Mouse (Mus musculus) bone marrow macrophage, adult 2 months (primary cell): Measurements from ENCODE around the gene Mad2l2. TPM values are rescaled to one million over a fixed set of nuclear protein-coding genes. Genes with fewer than 3 reads are reported as not detected.
"Not testable (repeated sequence)": the region's sequence is repeated elsewhere in the genome, so short reads cannot be mapped to it uniquely, and the experiment has no call there.

ENCODE experiments used
- H3K27ac ChIP-seq: 2 replicates; pipeline ENCODE4 v1.5.1; 2012; ENCODE audit warnings: low read depth, low read length; ENCODE audit not compliant: insufficient read depth
- H3K4me1 ChIP-seq: 2 replicates; pipeline ENCODE4 v1.6.1; 2012; ENCODE audit warnings: low read length; ENCODE audit not compliant: control insufficient read depth, insufficient read depth
- H3K4me3 ChIP-seq: 2 replicates; pipeline ENCODE4 v1.5.1; 2012; ENCODE audit warnings: mild to moderate bottlenecking, low read length, moderate library complexity; ENCODE audit not compliant: insufficient read depth
- CTCF ChIP-seq: IDR thresholded peaks from 2 replicates; pipeline ENCODE4 v1.5.1; 2012; ENCODE audit warnings: low read depth, mild to moderate bottlenecking, low read length, moderate library complexity
- POLR2A ChIP-seq: IDR thresholded peaks from 2 replicates; pipeline ENCODE4 v1.6.1; 2012; ENCODE audit warnings: mild to moderate bottlenecking, low read depth, low read length, borderline replicate concordance
- polyA plus RNA-seq: library from polyadenylated mRNA; stranded (reverse); fragments of >200 nt; gene quantifications from 2 replicates; pipeline ENCODE4 v1.2.4, GENCODE M21; 2012; ENCODE audit not compliant: missing spikeins, insufficient read depth, insufficient read length

Mad2l2 gene
- polyA plus RNA-seq, 1 experiment, result 30.6 TPM

GRCm38 (mm10) chr4:148107621-148108291 is 22.4 kb upstream of the Mad2l2 start:
- Histone ChIP-seq H3K27ac (no peak overlapping the region), H3K4me1 (no peaks in the 10 kb centered on the region), H3K4me3 (no peak overlapping the region)
- TF ChIP-seq CTCF (no peak), POLR2A (no peak)

DNA sequence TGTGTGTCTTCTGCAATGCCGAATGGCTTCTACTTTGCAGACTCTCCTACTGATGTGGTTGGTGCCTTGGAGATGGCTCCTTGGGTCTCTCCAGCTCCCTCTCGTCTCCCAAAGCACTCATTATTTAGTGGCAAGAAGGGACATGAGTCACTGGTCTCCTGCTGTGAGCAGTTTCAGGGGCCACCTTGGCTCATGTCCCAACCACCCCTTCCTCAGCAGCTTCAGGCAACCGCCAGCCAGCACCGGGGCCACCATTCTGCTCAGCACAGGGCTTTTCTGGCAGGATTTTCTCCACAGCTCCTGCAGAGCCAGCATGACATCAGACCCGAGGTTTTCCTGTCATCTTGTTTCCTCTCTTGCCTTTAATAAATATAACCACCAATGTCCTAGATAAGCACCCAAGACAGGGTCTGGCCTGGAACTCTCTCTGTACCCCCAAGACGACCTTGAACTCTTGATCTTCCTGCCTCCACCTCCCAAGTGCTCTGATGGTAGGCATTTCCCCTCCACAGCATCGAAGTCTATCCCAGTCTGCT is 21.6 kb upstream of the Mad2l2 start:
- no peak overlapping the region for H3K4me3 ChIP-seq
- H3K4me1 ChIP-seq, result no peaks in the 10 kb centered on the region
- H3K27ac ChIP-seq, result no peak overlapping the region
- TF ChIP-seq CTCF, result no peak
- no peak for TF ChIP-seq POLR2A

DNA sequence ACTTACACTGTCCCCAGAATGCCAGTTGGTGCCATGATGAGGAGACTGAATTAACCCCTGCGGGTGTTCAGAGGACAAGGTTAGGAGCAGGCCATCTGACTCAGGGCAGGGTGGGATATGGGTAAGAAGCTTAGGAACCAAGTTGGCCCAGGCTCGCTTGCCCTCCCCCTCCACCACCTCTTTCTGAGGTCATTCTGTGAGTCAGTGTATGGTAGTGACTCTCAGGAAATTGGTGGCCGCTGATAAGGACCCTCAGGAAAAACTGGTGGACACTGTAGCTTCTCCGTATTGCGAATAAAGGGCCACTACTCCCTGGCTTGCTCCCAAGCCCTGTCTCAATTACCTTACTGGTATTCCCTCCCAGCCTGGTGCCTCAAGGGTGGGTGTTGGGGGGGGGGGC is 21.0 kb upstream of the Mad2l2 start:
- Histone ChIP-seq H3K27ac (no peak overlapping the region), H3K4me3 (no peak overlapping the region), H3K4me1 (no peaks in the 10 kb centered on the region)
- TF ChIP-seq CTCF, result no peak
- no peak for TF ChIP-seq POLR2A

DNA sequence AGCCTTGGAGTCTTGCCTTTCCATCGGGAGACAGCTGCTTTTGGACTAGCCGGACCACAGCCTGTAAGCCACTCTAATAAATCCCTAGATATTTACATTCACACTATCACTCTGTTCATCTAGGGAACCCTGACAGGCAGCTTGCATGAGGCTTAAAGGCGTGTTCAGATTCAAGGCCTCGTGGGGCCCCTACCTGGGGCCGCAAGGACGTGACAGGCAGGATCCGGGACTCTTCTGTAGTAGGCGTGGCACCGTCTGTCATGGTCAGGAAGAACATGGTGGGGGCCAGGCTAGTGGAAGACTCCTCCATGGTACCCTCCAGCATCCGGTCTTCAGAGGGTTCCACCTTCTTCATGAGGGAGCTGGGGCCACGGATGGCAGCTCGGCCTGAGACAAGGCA is 17.7 kb upstream of the Mad2l2 start:
- H3K4me1 ChIP-seq, result no peaks in the 10 kb centered on the region
- TF ChIP-seq POLR2A (no peak), CTCF (no peak)
- no peak overlapping the region for H3K4me3 ChIP-seq
- H3K27ac ChIP-seq, result no peak overlapping the region

DNA sequence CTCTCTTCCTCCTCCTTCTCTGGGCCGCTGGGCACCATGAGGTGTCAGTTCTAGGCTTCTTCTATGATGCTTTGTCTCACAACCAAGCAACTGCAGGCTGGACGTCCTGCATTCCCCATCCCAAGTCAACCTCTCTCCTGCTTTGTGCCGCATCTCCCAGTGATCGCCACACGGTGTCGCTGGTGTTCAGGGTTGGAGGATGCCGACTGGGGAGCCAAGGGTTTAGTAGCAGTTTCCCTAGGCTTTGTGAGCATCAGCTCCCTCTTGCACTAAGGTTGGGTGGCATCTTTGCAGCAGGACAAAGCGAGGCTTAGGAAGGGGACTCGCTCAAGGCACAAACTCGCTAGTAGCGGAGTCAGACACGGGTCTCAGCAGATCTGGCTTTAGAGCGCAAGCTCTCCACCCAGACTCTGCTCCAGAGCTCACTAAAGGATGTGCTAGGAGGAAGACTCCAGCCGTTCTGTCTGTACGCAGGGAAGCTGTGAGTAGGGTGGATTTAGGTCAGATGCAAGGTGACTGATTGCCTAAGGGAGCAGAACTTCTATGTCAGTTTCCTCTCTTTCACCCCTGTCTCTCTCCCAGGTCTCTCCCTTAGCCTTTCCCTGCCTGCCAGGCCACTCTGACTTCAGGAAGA is 15.3 kb upstream of the Mad2l2 start:
- Histone ChIP-seq H3K27ac (no peak overlapping the region), H3K4me3 (no peak overlapping the region), H3K4me1 (no peaks in the 10 kb centered on the region)
- TF ChIP-seq CTCF (peak; percentile 82), POLR2A (no peak)

DNA sequence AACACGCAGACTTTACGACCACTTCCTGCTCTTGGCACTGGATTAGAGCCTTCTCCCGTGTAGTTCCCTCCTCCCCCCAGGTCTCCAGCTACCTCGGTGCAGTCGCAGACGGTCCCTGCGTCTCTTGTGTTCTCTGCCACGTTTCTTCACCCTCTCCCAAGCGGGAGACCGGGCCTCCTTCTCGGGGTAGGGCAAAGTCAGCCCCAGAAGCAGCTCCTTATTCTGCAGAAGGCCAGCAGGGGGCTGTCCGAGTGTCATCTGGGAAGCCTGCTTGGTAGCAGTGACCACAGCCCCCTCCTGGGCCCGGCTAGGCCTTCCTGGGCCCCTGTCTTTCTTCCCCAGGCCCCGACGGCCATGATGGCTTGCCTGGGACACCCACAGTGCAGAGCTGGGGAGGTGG is 14.7 kb upstream of the Mad2l2 start:
- H3K4me1 ChIP-seq, result no peaks in the 10 kb centered on the region
- H3K27ac ChIP-seq, result no peak overlapping the region
- H3K4me3 ChIP-seq, result no peak overlapping the region
- TF ChIP-seq CTCF (peak; percentile 30; the same call in 1 of the 2 replicates), POLR2A (no peak)

DNA sequence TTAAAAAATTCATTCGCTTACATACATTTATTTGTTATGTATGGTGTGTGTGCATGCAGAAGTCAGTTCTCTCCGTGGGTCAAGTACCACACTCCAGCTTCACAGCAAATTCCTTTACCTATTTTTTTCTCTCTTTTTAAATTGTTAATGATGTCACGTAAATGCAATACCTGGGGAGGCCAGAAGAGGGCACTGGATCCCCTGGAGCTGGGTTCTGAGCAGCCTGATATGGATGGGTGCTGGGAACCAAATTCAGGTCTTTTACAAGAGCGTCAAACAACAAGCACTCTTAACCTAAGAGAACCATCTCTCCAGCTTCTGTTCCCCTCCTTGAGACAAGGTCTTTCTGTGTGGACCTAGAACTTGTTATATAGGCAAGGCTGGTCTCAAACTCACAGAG is 13.5 kb upstream of the Mad2l2 start:
- H3K27ac ChIP-seq, result no peak overlapping the region
- no peaks in the 10 kb centered on the region for H3K4me1 ChIP-seq
- no peak overlapping the region for H3K4me3 ChIP-seq
- TF ChIP-seq CTCF (no peak), POLR2A (no peak)

DNA sequence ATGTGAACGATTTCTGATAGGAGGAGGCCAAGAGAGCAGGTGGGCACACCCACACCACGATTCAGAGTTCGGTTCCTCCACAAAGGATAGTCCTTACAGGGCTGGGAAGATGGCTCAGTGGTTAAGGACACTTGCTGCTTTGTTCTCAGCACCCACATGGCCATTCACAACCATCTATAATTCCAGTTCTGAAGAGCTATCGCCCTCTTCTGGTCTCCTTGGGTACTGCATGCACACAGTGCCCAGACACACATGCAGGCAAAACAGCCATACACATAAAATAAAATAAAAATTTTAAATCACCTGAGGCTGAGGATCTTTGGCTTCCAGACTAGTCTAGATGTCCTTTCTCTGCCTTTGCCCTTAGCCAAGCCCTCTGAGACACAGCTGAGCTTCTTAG is 12.8 kb upstream of the Mad2l2 start:
- no peaks in the 10 kb centered on the region for H3K4me1 ChIP-seq
- no peak overlapping the region for H3K27ac ChIP-seq
- TF ChIP-seq CTCF (no peak; the same call in 1 of the 2 replicates), POLR2A (no peak)
- no peak overlapping the region for H3K4me3 ChIP-seq

GRCm38 (mm10) chr4:148119578-148119977 is 10.6 kb upstream of the Mad2l2 start:
- H3K27ac ChIP-seq, H3K4me3 ChIP-seq, H3K4me1 ChIP-seq: not testable (repeated sequence)
- peak; percentile 27; the same call in 1 of the 2 replicates for TF ChIP-seq CTCF

DNA sequence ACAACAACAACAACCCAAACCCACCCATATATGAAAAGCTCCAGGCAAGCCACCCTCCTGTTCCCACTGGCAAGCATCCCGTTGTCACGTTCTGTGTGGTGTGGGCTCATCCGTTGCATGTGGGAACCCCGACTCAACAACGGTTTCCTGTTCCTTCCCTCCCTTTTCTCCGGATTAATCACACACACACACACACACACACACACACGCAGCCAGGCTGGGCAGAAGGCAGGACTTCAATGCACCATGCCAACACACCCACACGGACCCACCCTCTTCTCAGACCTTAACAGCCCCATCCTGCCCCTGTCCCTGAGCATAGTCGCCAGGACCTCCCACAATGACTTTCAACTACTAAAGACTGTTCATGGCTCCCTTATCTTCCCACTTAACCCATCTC is 9.6 kb upstream of the Mad2l2 start:
- no peak overlapping the region for H3K27ac ChIP-seq
- H3K4me3 ChIP-seq, result no peak overlapping the region
- H3K4me1 ChIP-seq, result no peaks in the 10 kb centered on the region
- no peak for TF ChIP-seq POLR2A
- TF ChIP-seq CTCF, result no peak
